ENCODE assay signal across 9 mouse cellular contexts in genomic region chr16:35587866-35588465, GRCm38 (mm10). TPM values are rescaled to one million over a fixed set of nuclear protein-coding genes. Genes with fewer than 3 reads are reported as not detected.
DNase-seq lines count a peak whose midpoint lies in the region; ATAC-seq lines count a peak whose summit lies in the region.
"Had no signal": no experiment of that assay in that cellular context is flagged by ENCODE, and none has a peak within 500 bp of the region (broad histone marks: within the 10 kb centered on the region; RNA-seq: fewer than 3 reads in every experiment).

No protein-coding gene starts in this region.

- H3K9me3 ChIP-seq in kidney, embryonic 15.5 days (replicated peaks), result no peaks in the 10 kb centered on the region
- H3K9me3 ChIP-seq in intestine, embryonic 14.5 days (ENCODE audit: control insufficient read depth, low read length), result no peaks in the 10 kb centered on the region
- no peaks in the 10 kb centered on the region for H3K9me3 ChIP-seq in neural tube, embryonic 13.5 days

- peak overlapping the region; percentile 58 for H3K4me2 ChIP-seq in kidney, embryonic 15.5 days
- peak overlapping the region; percentile 44 for H3K4me2 ChIP-seq in intestine, embryonic 14.5 days (ENCODE audit: low read length)
- peak overlapping the region; percentile 47 for H3K4me2 ChIP-seq in neural tube, embryonic 13.5 days

- peaks cover 55% of the 10 kb centered on the region for H3K4me1 ChIP-seq in kidney, embryonic 15.5 days
- peaks cover 34% of the 10 kb centered on the region for H3K4me1 ChIP-seq in intestine, embryonic 14.5 days (replicated peaks; ENCODE audit: control insufficient read depth, insufficient read depth, low read length)
- peaks cover 95% of the 10 kb centered on the region for H3K4me1 ChIP-seq in neural tube, embryonic 13.5 days (replicated peaks)

- H3K27ac ChIP-seq in kidney, embryonic 15.5 days, result no peak overlapping the region
- no peak overlapping the region for H3K27ac ChIP-seq in intestine, embryonic 14.5 days (ENCODE audit: low read depth)
- H3K27ac ChIP-seq in neural tube, embryonic 13.5 days (replicated peaks), result peak overlapping the region; percentile 76

- H3K9ac ChIP-seq in kidney, embryonic 15.5 days, result peak overlapping the region; percentile 29; the same call in 1 of the 2 replicates
- 0 out of 2 replicates have a peak overlapping the region, but pooled peaks have one; percentile 17 for H3K9ac ChIP-seq in intestine, embryonic 14.5 days (ENCODE audit: low read length)
- H3K9ac ChIP-seq in neural tube, embryonic 13.5 days, result peak overlapping the region; percentile 58; the same call in 1 of the 2 replicates

- 7% methylated on average over 20 of the region's 20 CpGs for WGBS in kidney, embryonic 15.5 days
- WGBS in intestine, embryonic 14.5 days, result 10% methylated on average over 20 of the region's 20 CpGs
- 2% methylated on average over 20 of the region's 20 CpGs for WGBS in neural tube, embryonic 13.5 days

- DNase-seq in kidney, postnatal 10 days, result no peak
- peak; percentile 55 for DNase-seq in embryo, embryonic 11.5 days (ENCODE audit: low read depth, low spot score)
- peak; percentile 64 for DNase-seq in intestine, embryonic 14.5 days (ENCODE audit: low spot score)
- no peak for DNase-seq in gastrocnemius, postnatal 4 days (ENCODE audit: low spot score in 2 of 2)

- ATAC-seq in kidney, embryonic 15.5 days (replicated peaks; ENCODE audit: low FRiP score), result no peak
- no peak for ATAC-seq in intestine, embryonic 14.5 days (replicated peaks; ENCODE audit: low FRiP score, low TSS enrichment, low read depth)
- peak; percentile 70 for ATAC-seq in neural tube, embryonic 13.5 days (ENCODE audit: low read depth)
- ATAC-seq in cerebellum, adult (ENCODE audit: insufficient number of reproducible peaks, low FRiP score, low TSS enrichment), result no peak
- no peak for ATAC-seq in megakaryocyte, adult 5-6 weeks (ENCODE audit: poor library complexity, severe bottlenecking)

- peaks cover 5% of the 10 kb centered on the region; the same call in 1 of the 2 replicates for H3K27me3 ChIP-seq in kidney, embryonic 15.5 days
- H3K27me3 ChIP-seq in intestine, embryonic 14.5 days (replicated peaks; ENCODE audit: control insufficient read depth, insufficient read depth, low read length), result 0 out of 2 replicates have a peak, but pooled peaks cover 2% of the 10 kb centered on the region
- no peaks in the 10 kb centered on the region for H3K27me3 ChIP-seq in neural tube, embryonic 13.5 days

- H3K4me3 ChIP-seq in kidney, embryonic 15.5 days (replicated peaks), result peak overlapping the region; percentile 31
- H3K4me3 ChIP-seq in intestine, embryonic 14.5 days (ENCODE audit: low read depth, low read length), result no peak overlapping the region
- H3K4me3 ChIP-seq in neural tube, embryonic 13.5 days, result peak overlapping the region; percentile 11; the same call in 1 of the 2 replicates

- no peaks in the 10 kb centered on the region for H3K36me3 ChIP-seq in kidney, embryonic 15.5 days
- no peaks in the 10 kb centered on the region for H3K36me3 ChIP-seq in intestine, embryonic 14.5 days (ENCODE audit: control insufficient read depth, insufficient read depth, low read length)
- no peaks in the 10 kb centered on the region for H3K36me3 ChIP-seq in neural tube, embryonic 13.5 days

RNA-seq across cellular contexts. Expression of gene Sema5b, which starts 47.0 kb away (rescaled TPM):
- polyA plus RNA-seq in kidney, embryonic 15.5 days (2015; fragmentation: Nextera tagmentation; extraction: Ambion mirVana), result 6.2 and 6.8 TPM in 2 replicates
- polyA plus RNA-seq in intestine, embryonic 14.5 days (2014; fragmentation: Nextera tagmentation; extraction: Ambion mirVana), result 5.1 and 7.0 TPM in 2 replicates
- polyA plus RNA-seq in neural tube, embryonic 13.5 days (2015; fragmentation: Nextera tagmentation; extraction: Ambion mirVana), result 24.0 and 27.4 TPM in 2 replicates
- not detected in 2 replicates for total RNA-seq in megakaryocyte, adult 5-6 weeks (2015)
- total RNA-seq in megakaryocyte, adult 5-6 weeks (2017), result not detected in 2 replicates
- 1 to 10 TPM; 6.8 to 7.2 TPM for total RNA-seq in gastrocnemius, postnatal 4 days (2021)
- total RNA-seq: common myeloid progenitor, adult 5-6 weeks had no signal

Comparison
In these comparisons a context has a peak if more than half of its experiments do, and no peak if none do; other contexts are left out.
1. DNase-seq: peak in embryo, embryonic 11.5 days (single experiment) and intestine, embryonic 14.5 days (single experiment); none in kidney, postnatal 10 days (single experiment) and gastrocnemius, postnatal 4 days (0 of 2).
2. Peak in every context shown above with its lines, with median percentiles within 50 percentile points of each other: H3K4me2 ChIP-seq and H3K9ac ChIP-seq.